Mouse (Mus musculus): ENCODE measurements around the gene Kcnq1. TPM values are rescaled to one million over a fixed set of nuclear protein-coding genes. Genes with fewer than 3 reads are reported as not detected.

Kcnq1 gene
- polyA plus RNA-seq, 1 experiment from 2014 or later, result 10.0 TPM

- Histone ChIP-seq H3K9me3 (replicated peaks; ENCODE audit: control insufficient read depth, low read length) (no peaks in the 10 kb centered on the region), H3K36me3 (ENCODE audit: control insufficient read depth, insufficient read depth, low read length) (no peaks in the 10 kb centered on the region), H3K4me2 (ENCODE audit: low read depth, low read length) (no peak overlapping the region), H3K9ac (ENCODE audit: low read length) (no peak overlapping the region), H3K4me3 (replicated peaks; ENCODE audit: low read length) (no peak overlapping the region), H3K4me1 (ENCODE audit: control insufficient read depth, insufficient read depth, low read length) (0 out of 2 replicates have a peak, but pooled peaks cover 6% of the 10 kb centered on the region), H3K27me3 (ENCODE audit: control insufficient read depth, insufficient read depth, low read length) (no peaks in the 10 kb centered on the region), H3K27ac (ENCODE audit: low read length) (no peak overlapping the region)
- ATAC-seq (ENCODE audit: insufficient read depth, low FRiP score), result peak; percentile 62; the same call in 1 of the 2 replicates
- 59% methylated on average over 4 of the region's 4 CpGs for WGBS
Observed at GRCm38 (mm10) chr7:143273747-143274146, 167.6 kb downstream of the Kcnq1 start.

GRCm38 (mm10) chr7:143275030-143275429 lies 168.9 kb downstream of the Kcnq1 start:
- no peaks in the 10 kb centered on the region for H3K36me3 ChIP-seq (ENCODE audit: control insufficient read depth, insufficient read depth, low read length)
- H3K27me3 ChIP-seq (ENCODE audit: control insufficient read depth, insufficient read depth, low read length), result no peaks in the 10 kb centered on the region
- no peak for ATAC-seq (ENCODE audit: insufficient read depth, low FRiP score)
- H3K4me3 ChIP-seq (replicated peaks; ENCODE audit: low read length), result no peak overlapping the region
- H3K4me1 ChIP-seq (ENCODE audit: control insufficient read depth, insufficient read depth, low read length), result 0 out of 2 replicates have a peak, but pooled peaks cover 6% of the 10 kb centered on the region
- H3K4me2 ChIP-seq (ENCODE audit: low read depth, low read length), result no peak overlapping the region
- H3K9me3 ChIP-seq (replicated peaks; ENCODE audit: control insufficient read depth, low read length), result no peaks in the 10 kb centered on the region
- H3K27ac ChIP-seq (ENCODE audit: low read length), result no peak overlapping the region
- H3K9ac ChIP-seq (ENCODE audit: low read length), result no peak overlapping the region
- 80% methylated on average over 7 of the region's 7 CpGs for WGBS

DNA sequence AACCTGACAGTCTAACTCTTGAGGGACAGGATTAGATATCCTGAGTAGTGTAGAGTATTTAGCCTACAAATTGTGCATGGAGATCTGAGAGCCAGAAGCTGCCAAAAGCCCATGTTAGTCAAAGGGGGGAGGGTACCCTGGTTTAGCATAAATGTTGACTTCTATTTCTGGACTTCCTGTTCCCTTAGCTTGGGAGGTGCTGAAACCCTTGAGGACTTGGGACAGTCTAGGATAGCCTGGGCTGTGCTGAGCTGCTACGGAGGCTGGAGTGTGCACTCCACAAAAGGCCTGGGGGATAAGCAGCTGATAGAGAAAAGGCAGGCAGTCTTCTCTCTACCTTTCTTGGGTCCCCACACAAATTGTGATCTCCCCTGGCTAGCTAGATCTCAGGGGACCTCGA lies 177.5 kb downstream of the Kcnq1 start:
- Histone ChIP-seq H3K27me3 (ENCODE audit: control insufficient read depth, insufficient read depth, low read length) (no peaks in the 10 kb centered on the region), H3K36me3 (ENCODE audit: control insufficient read depth, insufficient read depth, low read length) (no peaks in the 10 kb centered on the region), H3K4me3 (replicated peaks; ENCODE audit: low read length) (no peak overlapping the region), H3K4me1 (ENCODE audit: control insufficient read depth, insufficient read depth, low read length) (peaks cover 31% of the 10 kb centered on the region), H3K27ac (ENCODE audit: low read length) (no peak overlapping the region), H3K9me3 (replicated peaks; ENCODE audit: control insufficient read depth, low read length) (no peaks in the 10 kb centered on the region), H3K4me2 (ENCODE audit: low read depth, low read length) (no peak overlapping the region), H3K9ac (ENCODE audit: low read length) (no peak overlapping the region)
- no peak for ATAC-seq (ENCODE audit: insufficient read depth, low FRiP score)
- 73% methylated on average over 2 of the region's 2 CpGs for WGBS

DNA sequence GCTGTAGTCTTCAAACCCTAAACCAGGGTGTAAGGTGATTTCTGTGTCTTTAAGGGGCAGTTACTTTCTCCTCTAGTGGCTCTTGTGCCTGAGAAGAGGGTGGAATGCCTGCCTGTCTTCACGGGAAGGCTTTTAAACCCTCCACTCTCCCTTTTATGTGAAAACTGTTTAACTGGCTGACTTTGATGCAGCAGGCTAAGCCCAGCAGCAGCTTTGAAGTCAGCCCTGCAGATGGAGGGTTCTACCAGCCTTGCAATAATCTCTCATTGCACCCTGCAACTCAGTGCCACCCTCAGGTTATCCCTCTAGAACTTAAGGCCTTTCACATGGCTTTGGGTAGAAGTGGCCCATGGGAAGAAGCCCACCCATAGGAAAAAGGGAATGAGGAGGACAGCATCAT lies 178.7 kb downstream of the Kcnq1 start:
- Histone ChIP-seq H3K27me3 (ENCODE audit: control insufficient read depth, insufficient read depth, low read length) (no peaks in the 10 kb centered on the region), H3K4me2 (ENCODE audit: low read depth, low read length) (no peak overlapping the region), H3K9ac (ENCODE audit: low read length) (no peak overlapping the region), H3K4me1 (ENCODE audit: control insufficient read depth, insufficient read depth, low read length) (peaks cover 33% of the 10 kb centered on the region), H3K27ac (ENCODE audit: low read length) (no peak overlapping the region), H3K36me3 (ENCODE audit: control insufficient read depth, insufficient read depth, low read length) (no peaks in the 10 kb centered on the region), H3K4me3 (replicated peaks; ENCODE audit: low read length) (no peak overlapping the region), H3K9me3 (replicated peaks; ENCODE audit: control insufficient read depth, low read length) (no peaks in the 10 kb centered on the region)
- no peak for ATAC-seq (ENCODE audit: insufficient read depth, low FRiP score)
- WGBS, result 24% methylated on average over 1 of the region's 1 CpGs

- Histone ChIP-seq H3K27me3 (ENCODE audit: control insufficient read depth, insufficient read depth, low read length) (no peaks in the 10 kb centered on the region), H3K9me3 (replicated peaks; ENCODE audit: control insufficient read depth, low read length) (no peaks in the 10 kb centered on the region), H3K4me3 (replicated peaks; ENCODE audit: low read length) (no peak overlapping the region), H3K36me3 (ENCODE audit: control insufficient read depth, insufficient read depth, low read length) (no peaks in the 10 kb centered on the region), H3K4me2 (ENCODE audit: low read depth, low read length) (no peak overlapping the region), H3K27ac (ENCODE audit: low read length) (no peak overlapping the region), H3K9ac (ENCODE audit: low read length) (no peak overlapping the region), H3K4me1 (ENCODE audit: control insufficient read depth, insufficient read depth, low read length) (peaks cover 34% of the 10 kb centered on the region)
- WGBS, result 51% methylated on average over 3 of the region's 3 CpGs
- ATAC-seq (ENCODE audit: insufficient read depth, low FRiP score), result no peak
Observed at GRCm38 (mm10) chr7:143285440-143285839, 179.3 kb downstream of the Kcnq1 start.

DNA sequence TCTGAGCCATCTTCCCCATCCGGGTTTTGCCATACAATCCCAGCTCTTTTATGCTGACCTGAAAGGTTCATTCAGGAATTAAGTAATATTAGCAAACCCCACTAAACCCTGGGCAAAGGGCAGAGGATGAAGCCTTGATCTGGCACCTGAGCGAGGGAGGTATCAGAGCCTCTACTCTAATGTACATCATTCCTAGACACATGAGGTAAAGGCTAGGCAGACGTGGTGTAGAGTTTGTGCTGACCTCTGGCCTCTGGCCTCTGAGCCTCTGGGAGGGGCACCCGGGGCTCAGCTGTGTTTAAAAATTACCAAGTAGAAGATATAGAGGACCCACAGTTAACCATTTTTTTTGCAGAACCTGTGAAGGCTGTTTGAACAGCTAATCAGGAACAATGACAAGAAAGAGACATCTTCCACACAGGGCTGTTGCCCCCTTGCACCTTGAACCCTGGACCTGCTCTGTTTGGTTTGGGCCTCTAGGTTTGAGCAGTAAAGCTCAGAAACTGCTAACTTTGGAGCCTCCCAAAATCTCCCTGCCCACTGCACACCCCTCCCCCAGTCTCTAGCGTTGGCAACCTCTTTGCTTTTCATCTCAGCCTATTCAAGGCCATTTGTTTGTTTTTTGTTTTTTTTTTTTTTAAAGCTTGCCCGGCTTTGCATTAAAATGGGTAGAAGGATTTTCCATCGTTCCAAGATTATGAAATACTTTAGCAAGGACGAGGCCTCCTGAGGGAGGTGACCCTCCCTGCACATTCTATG lies 180.5 kb downstream of the Kcnq1 start:
- WGBS, result 38% methylated on average over 8 of the region's 8 CpGs
- ATAC-seq (ENCODE audit: insufficient read depth, low FRiP score), result no peak
- no peaks in the 10 kb centered on the region for H3K27me3 ChIP-seq (ENCODE audit: control insufficient read depth, insufficient read depth, low read length)
- no peaks in the 10 kb centered on the region for H3K9me3 ChIP-seq (replicated peaks; ENCODE audit: control insufficient read depth, low read length)
- no peak overlapping the region for H3K9ac ChIP-seq (ENCODE audit: low read length)
- H3K4me2 ChIP-seq (ENCODE audit: low read depth, low read length), result no peak overlapping the region
- 0 out of 2 replicates have a peak, but pooled peaks cover 3% of the 10 kb centered on the region for H3K36me3 ChIP-seq (ENCODE audit: control insufficient read depth, insufficient read depth, low read length)
- peaks cover 41% of the 10 kb centered on the region for H3K4me1 ChIP-seq (ENCODE audit: control insufficient read depth, insufficient read depth, low read length)
- no peak overlapping the region for H3K4me3 ChIP-seq (replicated peaks; ENCODE audit: low read length)
- no peak overlapping the region for H3K27ac ChIP-seq (ENCODE audit: low read length)

DNA sequence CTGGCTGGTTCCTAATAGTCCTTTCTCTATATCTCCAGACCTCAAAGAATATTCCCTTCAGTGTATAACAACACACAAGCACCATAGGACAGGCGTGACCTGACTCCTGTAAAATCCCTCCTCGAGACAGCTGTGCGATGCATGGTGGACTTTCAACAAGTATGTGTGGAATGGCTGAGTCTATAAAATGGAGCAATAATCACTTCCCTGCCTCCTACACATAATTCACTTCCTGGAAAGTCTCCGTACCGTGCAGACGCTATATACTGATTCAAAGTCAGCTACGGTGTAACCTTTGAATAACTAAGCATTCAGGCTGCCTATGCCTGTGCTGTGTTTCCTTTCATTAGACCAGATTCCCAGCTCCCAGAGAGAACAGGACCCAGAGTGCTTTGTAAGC lies 182.0 kb downstream of the Kcnq1 start:
- Histone ChIP-seq H3K27ac (ENCODE audit: low read length) (no peak overlapping the region), H3K27me3 (ENCODE audit: control insufficient read depth, insufficient read depth, low read length) (no peaks in the 10 kb centered on the region), H3K4me2 (ENCODE audit: low read depth, low read length) (no peak overlapping the region), H3K36me3 (ENCODE audit: control insufficient read depth, insufficient read depth, low read length) (0 out of 2 replicates have a peak, but pooled peaks cover 3% of the 10 kb centered on the region), H3K4me1 (ENCODE audit: control insufficient read depth, insufficient read depth, low read length) (peaks cover 47% of the 10 kb centered on the region), H3K9ac (ENCODE audit: low read length) (no peak overlapping the region), H3K9me3 (replicated peaks; ENCODE audit: control insufficient read depth, low read length) (no peaks in the 10 kb centered on the region), H3K4me3 (replicated peaks; ENCODE audit: low read length) (no peak overlapping the region)
- WGBS, result 70% methylated on average over 7 of the region's 7 CpGs
- ATAC-seq (ENCODE audit: insufficient read depth, low FRiP score), result no peak

DNA sequence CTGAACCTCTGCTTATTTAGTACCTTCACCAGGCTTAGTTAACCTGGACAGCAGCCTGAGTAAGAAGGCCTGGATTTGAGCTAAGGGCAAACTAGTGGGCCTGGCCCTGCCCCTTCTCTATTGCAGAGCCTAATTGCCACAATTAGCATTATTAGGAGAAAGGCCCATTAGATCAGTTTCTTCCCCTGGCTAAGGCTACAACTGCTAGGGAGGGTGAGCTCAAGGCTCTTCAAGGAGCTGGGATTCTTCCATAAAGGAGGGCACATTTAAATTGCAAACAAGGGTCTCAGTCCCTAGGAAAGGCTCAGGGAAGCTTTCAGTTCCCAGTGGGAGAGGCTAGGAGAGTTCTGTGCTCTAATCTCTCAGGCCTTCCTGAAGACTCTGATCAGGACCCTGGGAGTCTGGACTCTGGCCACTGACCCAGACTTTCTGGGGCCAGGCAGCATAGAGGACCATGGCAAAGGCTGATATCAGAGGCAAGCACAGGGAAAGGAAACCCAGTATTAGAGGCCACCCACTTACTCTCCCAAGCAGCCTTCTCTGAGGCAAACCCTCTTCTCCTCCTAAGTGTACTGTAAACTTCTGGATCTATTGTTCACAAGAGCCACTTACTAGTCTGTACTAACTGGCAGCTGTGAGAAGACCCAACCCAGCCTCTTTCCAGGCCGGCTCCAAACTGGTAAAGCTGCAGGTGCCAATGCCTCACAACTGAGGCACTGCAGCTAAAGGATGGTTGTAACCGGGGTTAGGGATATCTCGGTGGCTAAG lies 183.1 kb downstream of the Kcnq1 start:
- H3K27me3 ChIP-seq (ENCODE audit: control insufficient read depth, insufficient read depth, low read length), result no peaks in the 10 kb centered on the region
- 0 out of 2 replicates have a peak, but pooled peaks cover 3% of the 10 kb centered on the region for H3K36me3 ChIP-seq (ENCODE audit: control insufficient read depth, insufficient read depth, low read length)
- H3K9me3 ChIP-seq (replicated peaks; ENCODE audit: control insufficient read depth, low read length), result no peaks in the 10 kb centered on the region
- no peak overlapping the region for H3K4me3 ChIP-seq (replicated peaks; ENCODE audit: low read length)
- peaks cover 36% of the 10 kb centered on the region for H3K4me1 ChIP-seq (ENCODE audit: control insufficient read depth, insufficient read depth, low read length)
- WGBS, result 62% methylated on average over 3 of the region's 3 CpGs
- no peak overlapping the region for H3K4me2 ChIP-seq (ENCODE audit: low read depth, low read length)
- H3K27ac ChIP-seq (ENCODE audit: low read length), result no peak overlapping the region
- no peak for ATAC-seq (ENCODE audit: insufficient read depth, low FRiP score)
- H3K9ac ChIP-seq (ENCODE audit: low read length), result no peak overlapping the region

GRCm38 (mm10) chr7:143294690-143295355 lies 188.7 kb downstream of the Kcnq1 start:
- H3K4me3 ChIP-seq (replicated peaks; ENCODE audit: low read length), result peak overlapping the region; percentile 69
- H3K27ac ChIP-seq (ENCODE audit: low read length), result peak overlapping the region; percentile 84
- peaks cover 18% of the 10 kb centered on the region for H3K4me1 ChIP-seq (ENCODE audit: control insufficient read depth, insufficient read depth, low read length)
- 0 out of 2 replicates have a peak, but pooled peaks cover 3% of the 10 kb centered on the region for H3K36me3 ChIP-seq (ENCODE audit: control insufficient read depth, insufficient read depth, low read length)
- peak overlapping the region; percentile 59 for H3K4me2 ChIP-seq (ENCODE audit: low read depth, low read length)
- peaks cover 10% of the 10 kb centered on the region; the same call in 1 of the 2 replicates for H3K9me3 ChIP-seq (replicated peaks; ENCODE audit: control insufficient read depth, low read length)
- H3K9ac ChIP-seq (ENCODE audit: low read length), result peak overlapping the region; percentile 82
- no peaks in the 10 kb centered on the region for H3K27me3 ChIP-seq (ENCODE audit: control insufficient read depth, insufficient read depth, low read length)
- 49% methylated on average over 20 of the region's 20 CpGs for WGBS
- ATAC-seq (ENCODE audit: insufficient read depth, low FRiP score), result no peak
